Mouse (Mus musculus) lung, adult 2 months (tissue): Measurements from ENCODE around the gene Cul4a.

ENCODE experiments used
- CTCF ChIP-seq: fragments of 200-500 bp; IDR thresholded peaks from 2 replicates; pipeline ENCODE4 v1.5.1; 2011; ENCODE audit warnings: mild to moderate bottlenecking, low read length, control low read depth; ENCODE audit not compliant: insufficient read depth
- POLR2A ChIP-seq: fragments of 200-500 bp; IDR thresholded peaks from 2 replicates; pipeline ENCODE4 v1.6.1; 2011; ENCODE audit warnings: low read depth, mild to moderate bottlenecking, control low read depth, low read length, borderline replicate concordance; ENCODE audit errors: extremely low read depth

DNA sequence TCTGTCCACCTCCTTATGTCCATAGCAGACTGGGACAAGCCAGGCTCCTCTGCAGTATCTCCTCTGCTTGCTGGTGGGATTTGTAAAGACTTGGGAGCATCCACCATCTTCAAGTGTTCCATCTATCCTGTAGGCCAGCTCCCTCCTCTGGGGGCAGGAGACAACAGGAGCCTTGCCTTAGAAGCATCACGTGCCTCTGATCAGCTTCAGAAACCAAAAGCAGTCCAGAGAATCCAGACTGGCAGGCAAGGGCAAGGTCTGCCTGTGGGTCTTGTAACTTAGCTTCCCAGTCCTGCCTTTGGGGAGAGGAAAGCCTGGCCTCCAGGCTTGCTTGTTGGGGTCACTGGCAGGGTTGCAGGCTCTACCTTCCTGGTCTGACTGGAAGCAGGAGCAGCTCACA lies 70.2 kb downstream of the Cul4a start:
- TF ChIP-seq CTCF (no peak), POLR2A (no peak)
